Mouse (Mus musculus): ENCODE measurements at regions not wholly inside any gene's neighbourhood (a gene's known extent, or its start where the extent isn't known, plus 50 kb on each side); places are given as distances from the start of the nearest gene placed in this dataset.

GRCm38 (mm10) chr4:56039327-56039726, 507.1 kb upstream of the Klf4 start:
- H3K4me2 ChIP-seq (ENCODE audit: insufficient read depth, low read depth, poor library complexity, severe bottlenecking): no peak overlapping the region
- TF ChIP-seq NRF1 (IDR thresholded peaks at IDR 0.05; ENCODE audit: low read depth, low read length): no peak
- no peak for TF ChIP-seq MAX (IDR thresholded peaks at IDR 0.05; ENCODE audit: low read length)
- peak; percentile 86 for TF ChIP-seq MAFK (IDR thresholded peaks at IDR 0.05; ENCODE audit: insufficient replicate concordance, low read length)
- H3K27ac ChIP-seq (ENCODE audit: insufficient read depth, low read depth): no peak overlapping the region
- in situ Hi-C loops (cut with MboI; ENCODE audit: low pct_ligation_motif_present, low pct_unique_long_range_greater_than_20kb, low sequenced_read_pairs) (no loop called here), dilution Hi-C loops (cut with MboI; ENCODE audit: extremely low pct_ligation_motif_present, extremely low pct_unique_long_range_greater_than_20kb, low sequenced_read_pairs) (no loop called here)
- H3K27me3 ChIP-seq (replicated peaks): no peaks in the 10 kb centered on the region
- DNase-seq (ENCODE audit: extremely low read depth): no peak
- no peak overlapping the region for H3K4me3 ChIP-seq (replicated peaks in 1 of 3; ENCODE audit: low read depth in 2 of 3, low read length in 2 of 3, poor library complexity in 1 of 3)
- H3K9ac ChIP-seq (ENCODE audit: insufficient read depth, low read depth): no peak overlapping the region
- H3K79me2 ChIP-seq (replicated peaks; ENCODE audit: control insufficient read depth, extremely low read depth, insufficient read depth, poor library complexity, severe bottlenecking): no peaks in the 10 kb centered on the region
- H3K36me3 ChIP-seq (replicated peaks in 1 of 2; ENCODE audit: control insufficient read depth in 1 of 2, insufficient read depth in 1 of 2, low read length in 1 of 2): no peaks in the 10 kb centered on the region
- H3K9me3 ChIP-seq (replicated peaks; ENCODE audit: low read length): no peaks in the 10 kb centered on the region
- H3K4me1 ChIP-seq (ENCODE audit: control insufficient read depth in 1 of 2, insufficient read depth in 2 of 2): no peaks in the 10 kb centered on the region

- H3K4me3 ChIP-seq (replicated peaks in 1 of 3; ENCODE audit: low read depth in 2 of 3, low read length in 2 of 3, poor library complexity in 1 of 3): no peak overlapping the region
- no peaks in the 10 kb centered on the region for H3K9me3 ChIP-seq (replicated peaks; ENCODE audit: low read length)
- H3K4me1 ChIP-seq (ENCODE audit: control insufficient read depth in 1 of 2, insufficient read depth in 2 of 2): no peaks in the 10 kb centered on the region
- in situ Hi-C loops (cut with MboI; ENCODE audit: low pct_ligation_motif_present, low pct_unique_long_range_greater_than_20kb, low sequenced_read_pairs): no loop called here
- no peaks in the 10 kb centered on the region for H3K36me3 ChIP-seq (replicated peaks in 1 of 2; ENCODE audit: control insufficient read depth in 1 of 2, insufficient read depth in 1 of 2, low read length in 1 of 2)
- H3K79me2 ChIP-seq (replicated peaks; ENCODE audit: control insufficient read depth, extremely low read depth, insufficient read depth, poor library complexity, severe bottlenecking): no peaks in the 10 kb centered on the region
- H3K4me2 ChIP-seq (ENCODE audit: insufficient read depth, low read depth, poor library complexity, severe bottlenecking): no peak overlapping the region
- no peak overlapping the region for H3K9ac ChIP-seq (ENCODE audit: insufficient read depth, low read depth)
- dilution Hi-C loops (cut with MboI; ENCODE audit: extremely low pct_ligation_motif_present, extremely low pct_unique_long_range_greater_than_20kb, low sequenced_read_pairs): no loop called here
- H3K27ac ChIP-seq (ENCODE audit: insufficient read depth, low read depth): no peak overlapping the region
- DNase-seq (ENCODE audit: extremely low read depth): no peak
- no peaks in the 10 kb centered on the region for H3K27me3 ChIP-seq (replicated peaks)
- TF ChIP-seq USF1 (IDR thresholded peaks at IDR 0.05; ENCODE audit: low read depth, low read length) (no peak), CTCF (conservative IDR thresholded peaks at IDR 0.05 in 1 of 2, IDR thresholded peaks at IDR 0.05 in 1 of 2; ENCODE audit: low read depth in 2 of 2, low read length in 2 of 2) (no peak), MYC (IDR thresholded peaks at IDR 0.05; ENCODE audit: low read depth, low read length) (no peak), CHD1 (IDR thresholded peaks at IDR 0.05; ENCODE audit: low read depth, low read length) (no peak), ZMIZ1 (IDR thresholded peaks at IDR 0.05; ENCODE audit: low read depth, low read length) (no peak), POLR2A (IDR thresholded peaks at IDR 0.05; ENCODE audit: low read depth, low read length) (no peak)
These were observed 504.1 kb upstream of the Klf4 start for GRCm38 (mm10) chr4:56036334-56036733.

DNA sequence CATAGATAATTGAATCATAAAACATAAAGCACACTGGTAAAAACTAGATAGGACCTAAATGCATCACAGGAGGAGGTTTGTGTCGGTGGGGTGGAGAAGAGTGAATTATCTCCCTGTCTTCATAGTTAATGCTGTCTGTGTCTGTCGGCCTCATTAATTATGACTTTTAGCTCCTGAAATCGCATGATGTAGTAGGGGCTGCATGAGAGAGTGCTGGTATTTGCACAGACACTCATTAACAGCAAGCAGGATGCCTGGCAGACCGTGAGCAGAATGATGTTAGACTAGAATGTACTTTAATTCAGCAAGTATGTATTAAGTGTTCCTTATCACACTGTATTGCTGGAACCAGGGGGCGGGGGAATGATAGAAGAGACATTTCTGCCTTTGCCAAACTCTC, 503.3 kb upstream of the Klf4 start:
- no peaks in the 10 kb centered on the region for H3K79me2 ChIP-seq (replicated peaks; ENCODE audit: control insufficient read depth, extremely low read depth, insufficient read depth, poor library complexity, severe bottlenecking)
- no peak overlapping the region for H3K9ac ChIP-seq (ENCODE audit: insufficient read depth, low read depth)
- no peaks in the 10 kb centered on the region for H3K36me3 ChIP-seq (replicated peaks in 1 of 2; ENCODE audit: control insufficient read depth in 1 of 2, insufficient read depth in 1 of 2, low read length in 1 of 2)
- no peak overlapping the region for H3K27ac ChIP-seq (ENCODE audit: insufficient read depth, low read depth)
- no peaks in the 10 kb centered on the region for H3K4me1 ChIP-seq (ENCODE audit: control insufficient read depth in 1 of 2, insufficient read depth in 2 of 2)
- dilution Hi-C loops (cut with MboI; ENCODE audit: extremely low pct_ligation_motif_present, extremely low pct_unique_long_range_greater_than_20kb, low sequenced_read_pairs) (no loop called here), in situ Hi-C loops (cut with MboI; ENCODE audit: low pct_ligation_motif_present, low pct_unique_long_range_greater_than_20kb, low sequenced_read_pairs) (no loop called here)
- no peak for DNase-seq (ENCODE audit: extremely low read depth)
- TF ChIP-seq ZC3H11A (IDR thresholded peaks at IDR 0.05; ENCODE audit: low read depth, low read length): no peak
- TF ChIP-seq SIN3A (IDR thresholded peaks at IDR 0.05; ENCODE audit: low read length): no peak
- TF ChIP-seq JUN (IDR thresholded peaks at IDR 0.05; ENCODE audit: insufficient read depth, low read depth, low read length): no peak
- TF ChIP-seq MYC (IDR thresholded peaks at IDR 0.05; ENCODE audit: low read depth, low read length): no peak
- TF ChIP-seq USF2 (conservative IDR thresholded peaks at IDR 0.05; ENCODE audit: low read depth, low read length): no peak
- H3K9me3 ChIP-seq (replicated peaks; ENCODE audit: low read length): no peaks in the 10 kb centered on the region
- no peak overlapping the region for H3K4me2 ChIP-seq (ENCODE audit: insufficient read depth, low read depth, poor library complexity, severe bottlenecking)
- H3K4me3 ChIP-seq (replicated peaks in 1 of 3; ENCODE audit: low read depth in 2 of 3, low read length in 2 of 3, poor library complexity in 1 of 3): no peak overlapping the region
- H3K27me3 ChIP-seq (replicated peaks): no peaks in the 10 kb centered on the region

Measured in CH12.LX (cell line).